Mouse (Mus musculus): ENCODE data around the gene Aldoart1. TPM values are rescaled to one million over a fixed set of nuclear protein-coding genes. Genes with fewer than 3 reads are reported as not detected.

Gene Aldoart1
- 0.20 TPM in 1 of 2 replicates, not detected in the other for polyA plus RNA-seq (2015; fragmentation: Nextera tagmentation; extraction: Ambion mirVana)

- Histone ChIP-seq H3K9ac (ENCODE audit: low read depth, low read length) (no peak within 1 kb of the TSS), H3K36me3 (ENCODE audit: control insufficient read depth, insufficient read depth, low read length) (no peaks in the 10 kb centered on the region), H3K9me3 (replicated peaks; ENCODE audit: control insufficient read depth, low read length, poor library complexity, severe bottlenecking) (no peaks in the 10 kb centered on the region), H3K4me2 (ENCODE audit: low read length) (no peak within 1 kb of the TSS), H3K27me3 (ENCODE audit: control insufficient read depth, insufficient read depth, low read depth, low read length) (no peaks in the 10 kb centered on the region), H3K4me1 (ENCODE audit: control insufficient read depth, insufficient read depth, low read length) (no peaks in the 10 kb centered on the region), H3K27ac (ENCODE audit: low read length) (no peak within 1 kb of the TSS), H3K4me3 (ENCODE audit: low read depth, low read length) (no peak within 1 kb of the TSS)
- no peak for ATAC-seq
- 91% methylated on average over 9 of the region's 9 CpGs for WGBS
Observed at GRCm38 (mm10) chr4:72852534-72852933, at the start of gene Aldoart1. TSS of gene Aldoart1 (minus strand) at chr4:72852634.

- H3K9me3 ChIP-seq (replicated peaks; ENCODE audit: control insufficient read depth, low read length, poor library complexity, severe bottlenecking): no peaks in the 10 kb centered on the region
- no peak overlapping the region for H3K4me3 ChIP-seq (ENCODE audit: low read depth, low read length)
- H3K27ac ChIP-seq (ENCODE audit: low read length): no peak overlapping the region
- ATAC-seq: no peak
- H3K27me3 ChIP-seq (ENCODE audit: control insufficient read depth, insufficient read depth, low read depth, low read length): no peaks in the 10 kb centered on the region
- no peaks in the 10 kb centered on the region for H3K4me1 ChIP-seq (ENCODE audit: control insufficient read depth, insufficient read depth, low read length)
- H3K36me3 ChIP-seq (ENCODE audit: control insufficient read depth, insufficient read depth, low read length): no peaks in the 10 kb centered on the region
- 64% methylated on average over 1 of the region's 1 CpGs for WGBS
- H3K4me2 ChIP-seq (ENCODE audit: low read length): no peak overlapping the region
- no peak overlapping the region for H3K9ac ChIP-seq (ENCODE audit: low read depth, low read length)
Observed at GRCm38 (mm10) chr4:72901566-72901965, 49.1 kb upstream of the Aldoart1 start.

- Histone ChIP-seq H3K27ac (ENCODE audit: low read length) (no peak overlapping the region), H3K9me3 (replicated peaks; ENCODE audit: control insufficient read depth, low read length, poor library complexity, severe bottlenecking) (no peaks in the 10 kb centered on the region), H3K27me3 (ENCODE audit: control insufficient read depth, insufficient read depth, low read depth, low read length) (no peaks in the 10 kb centered on the region), H3K9ac (ENCODE audit: low read depth, low read length) (no peak overlapping the region), H3K4me3 (ENCODE audit: low read depth, low read length) (no peak overlapping the region), H3K36me3 (ENCODE audit: control insufficient read depth, insufficient read depth, low read length) (no peaks in the 10 kb centered on the region), H3K4me2 (ENCODE audit: low read length) (no peak overlapping the region), H3K4me1 (ENCODE audit: control insufficient read depth, insufficient read depth, low read length) (no peaks in the 10 kb centered on the region)
- ATAC-seq: no peak
- 85% methylated on average over 2 of the region's 2 CpGs for WGBS
Observed at GRCm38 (mm10) chr4:72865371-72866075, 13.1 kb upstream of the Aldoart1 start.

- no peak for ATAC-seq
- no peak overlapping the region for H3K4me3 ChIP-seq (ENCODE audit: low read depth, low read length)
- H3K9ac ChIP-seq (ENCODE audit: low read depth, low read length): no peak overlapping the region
- H3K4me2 ChIP-seq (ENCODE audit: low read length): no peak overlapping the region
- no peaks in the 10 kb centered on the region for H3K36me3 ChIP-seq (ENCODE audit: control insufficient read depth, insufficient read depth, low read length)
- H3K4me1 ChIP-seq (ENCODE audit: control insufficient read depth, insufficient read depth, low read length): no peaks in the 10 kb centered on the region
- no peaks in the 10 kb centered on the region for H3K27me3 ChIP-seq (ENCODE audit: control insufficient read depth, insufficient read depth, low read depth, low read length)
- H3K27ac ChIP-seq (ENCODE audit: low read length): no peak overlapping the region
- no peaks in the 10 kb centered on the region for H3K9me3 ChIP-seq (replicated peaks; ENCODE audit: control insufficient read depth, low read length, poor library complexity, severe bottlenecking)
Observed at GRCm38 (mm10) chr4:72844276-72844675, 8.2 kb downstream of the Aldoart1 start.

GRCm38 (mm10) chr4:72843025-72843424 is 9.4 kb downstream of the Aldoart1 start:
- H3K9me3 ChIP-seq (replicated peaks; ENCODE audit: control insufficient read depth, low read length, poor library complexity, severe bottlenecking): no peaks in the 10 kb centered on the region
- H3K4me3 ChIP-seq (ENCODE audit: low read depth, low read length): no peak overlapping the region
- no peak overlapping the region for H3K4me2 ChIP-seq (ENCODE audit: low read length)
- H3K4me1 ChIP-seq (ENCODE audit: control insufficient read depth, insufficient read depth, low read length): no peaks in the 10 kb centered on the region
- H3K9ac ChIP-seq (ENCODE audit: low read depth, low read length): no peak overlapping the region
- no peak overlapping the region for H3K27ac ChIP-seq (ENCODE audit: low read length)
- no peak for ATAC-seq
- no peaks in the 10 kb centered on the region for H3K36me3 ChIP-seq (ENCODE audit: control insufficient read depth, insufficient read depth, low read length)
- H3K27me3 ChIP-seq (ENCODE audit: control insufficient read depth, insufficient read depth, low read depth, low read length): no peaks in the 10 kb centered on the region

- H3K4me1 ChIP-seq (ENCODE audit: control insufficient read depth, insufficient read depth, low read length): no peaks in the 10 kb centered on the region
- H3K36me3 ChIP-seq (ENCODE audit: control insufficient read depth, insufficient read depth, low read length): no peaks in the 10 kb centered on the region
- H3K4me2 ChIP-seq (ENCODE audit: low read length): no peak overlapping the region
- H3K27ac ChIP-seq (ENCODE audit: low read length): no peak overlapping the region
- WGBS: 52% methylated on average over 2 of the region's 2 CpGs
- no peak overlapping the region for H3K4me3 ChIP-seq (ENCODE audit: low read depth, low read length)
- no peaks in the 10 kb centered on the region for H3K27me3 ChIP-seq (ENCODE audit: control insufficient read depth, insufficient read depth, low read depth, low read length)
- no peak overlapping the region for H3K9ac ChIP-seq (ENCODE audit: low read depth, low read length)
- no peak for ATAC-seq
- no peaks in the 10 kb centered on the region for H3K9me3 ChIP-seq (replicated peaks; ENCODE audit: control insufficient read depth, low read length, poor library complexity, severe bottlenecking)
Observed at GRCm38 (mm10) chr4:72836430-72836829, 16.0 kb downstream of the Aldoart1 start.

GRCm38 (mm10) chr4:72835400-72835799 is 17.0 kb downstream of the Aldoart1 start:
- no peak for ATAC-seq
- no peak overlapping the region for H3K4me3 ChIP-seq (ENCODE audit: low read depth, low read length)

DNA sequence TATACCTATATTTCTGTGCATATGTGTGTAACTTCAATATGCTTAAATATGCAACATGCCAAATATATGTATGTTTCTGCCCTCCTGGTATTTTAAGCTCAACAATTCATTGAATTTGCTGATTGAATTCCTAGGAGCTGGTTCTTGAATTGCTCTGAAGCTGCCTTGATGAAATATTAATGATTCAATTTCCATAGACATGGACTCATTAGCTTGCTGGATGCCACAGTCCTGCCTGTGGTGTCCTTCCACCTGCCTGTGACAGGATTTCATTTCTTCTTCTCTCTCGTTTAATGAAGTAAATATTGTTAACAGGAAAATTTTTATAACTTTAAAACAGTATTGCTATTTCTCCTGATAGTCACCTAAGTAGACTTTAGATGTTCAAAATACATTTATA is 51.6 kb downstream of the Aldoart1 start:
- 0 out of 2 replicates have a peak, but pooled peaks cover 2% of the 10 kb centered on the region for H3K4me1 ChIP-seq (ENCODE audit: control insufficient read depth, insufficient read depth, low read length)
- no peak overlapping the region for H3K9ac ChIP-seq (ENCODE audit: low read depth, low read length)
- ATAC-seq: no peak
- H3K4me2 ChIP-seq (ENCODE audit: low read length): no peak overlapping the region
- H3K9me3 ChIP-seq (replicated peaks; ENCODE audit: control insufficient read depth, low read length, poor library complexity, severe bottlenecking): no peaks in the 10 kb centered on the region
- no peaks in the 10 kb centered on the region for H3K27me3 ChIP-seq (ENCODE audit: control insufficient read depth, insufficient read depth, low read depth, low read length)
- no peaks in the 10 kb centered on the region for H3K36me3 ChIP-seq (ENCODE audit: control insufficient read depth, insufficient read depth, low read length)
- H3K4me3 ChIP-seq (ENCODE audit: low read depth, low read length): no peak overlapping the region
- 42% methylated on average over 1 of the region's 1 CpGs for WGBS
- no peak overlapping the region for H3K27ac ChIP-seq (ENCODE audit: low read length)

More at GRCm38 (mm10) chr4:72835400-72835799, 17.0 kb downstream of the Aldoart1 start:
- Histone ChIP-seq H3K36me3 (ENCODE audit: control insufficient read depth, insufficient read depth, low read length) (no peaks in the 10 kb centered on the region), H3K4me2 (ENCODE audit: low read length) (no peak overlapping the region), H3K27ac (ENCODE audit: low read length) (no peak overlapping the region), H3K27me3 (ENCODE audit: control insufficient read depth, insufficient read depth, low read depth, low read length) (no peaks in the 10 kb centered on the region), H3K9me3 (replicated peaks; ENCODE audit: control insufficient read depth, low read length, poor library complexity, severe bottlenecking) (no peaks in the 10 kb centered on the region), H3K4me1 (ENCODE audit: control insufficient read depth, insufficient read depth, low read length) (no peaks in the 10 kb centered on the region), H3K9ac (ENCODE audit: low read depth, low read length) (no peak overlapping the region)
- WGBS: 20% methylated on average over 1 of the region's 1 CpGs
